Mouse (Mus musculus): ENCODE measurements at regions not wholly inside any gene's neighbourhood (a gene's known extent, or its start where the extent isn't known, plus 50 kb on each side); places are given as distances from the start of the nearest gene placed in this dataset.

- Histone ChIP-seq H3K4me1 (replicated peaks) (no peaks in the 10 kb centered on the region), H3K4me3 (no peak overlapping the region), H3K27me3 (ENCODE audit: insufficient read depth, poor library complexity, severe bottlenecking) (no peaks in the 10 kb centered on the region), H3K36me3 (no peaks in the 10 kb centered on the region), H3K27ac (no peak overlapping the region), H3K9me3 (no peaks in the 10 kb centered on the region)
- DNase-seq (ENCODE audit: low spot score): no peak
These were observed 98.4 kb upstream of the Atp10a start for GRCm38 (mm10) chr7:58557535-58557934.

GRCm38 (mm10) chr7:58568807-58569206 is 87.2 kb upstream of the Atp10a start:
- WGBS: 68% methylated on average over 2 of the region's 2 CpGs
- H3K27me3 ChIP-seq (ENCODE audit: insufficient read depth, poor library complexity, severe bottlenecking): no peaks in the 10 kb centered on the region
- no peaks in the 10 kb centered on the region for H3K4me1 ChIP-seq (replicated peaks)
- no peaks in the 10 kb centered on the region for H3K36me3 ChIP-seq
- DNase-seq (ENCODE audit: low spot score): no peak
- no peaks in the 10 kb centered on the region for H3K9me3 ChIP-seq
- no peak overlapping the region for H3K27ac ChIP-seq
- H3K4me3 ChIP-seq: no peak overlapping the region

- Histone ChIP-seq H3K9me3 (no peaks in the 10 kb centered on the region), H3K4me1 (replicated peaks) (no peaks in the 10 kb centered on the region), H3K27me3 (ENCODE audit: insufficient read depth, poor library complexity, severe bottlenecking) (no peaks in the 10 kb centered on the region), H3K4me3 (no peak overlapping the region), H3K27ac (no peak overlapping the region), H3K36me3 (no peaks in the 10 kb centered on the region)
- DNase-seq (ENCODE audit: low spot score): peak; percentile 40
- WGBS: 34% methylated on average over 4 of the region's 4 CpGs
These were observed 71.6 kb upstream of the Atp10a start for GRCm38 (mm10) chr7:58584241-58584820.

DNA sequence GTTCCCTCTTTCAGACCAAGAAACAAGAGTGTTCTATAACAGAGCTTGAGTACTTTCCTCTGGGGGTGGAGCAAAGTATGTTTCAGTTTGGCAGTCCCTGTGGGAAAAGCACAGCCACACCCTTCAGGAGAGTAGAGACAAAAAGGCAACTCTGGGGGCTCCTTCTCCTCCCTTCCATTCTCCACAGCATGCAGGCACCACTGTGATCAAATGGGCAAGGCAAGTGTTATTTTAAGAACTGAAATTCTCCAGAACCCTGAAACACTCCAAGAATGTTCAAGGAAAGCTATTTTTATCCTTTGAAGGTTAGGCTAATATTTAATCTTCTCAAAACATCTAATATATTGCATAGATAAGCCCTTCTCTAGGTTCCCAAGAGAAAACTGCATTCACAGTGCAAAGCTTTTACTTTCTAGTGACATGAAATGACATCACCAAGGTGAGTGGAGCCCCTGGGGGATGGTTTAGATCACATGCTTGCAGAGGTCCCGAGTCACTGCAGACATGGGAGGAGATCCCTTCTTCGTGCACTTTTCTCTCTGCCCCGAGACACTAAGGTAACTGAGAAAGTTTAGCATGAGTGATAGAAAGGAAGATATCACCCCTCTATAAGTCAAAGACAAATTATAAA is 70.2 kb upstream of the Atp10a start:
- Histone ChIP-seq H3K36me3 (no peaks in the 10 kb centered on the region), H3K4me3 (no peak overlapping the region), H3K27ac (no peak overlapping the region), H3K9me3 (no peaks in the 10 kb centered on the region), H3K27me3 (ENCODE audit: insufficient read depth, poor library complexity, severe bottlenecking) (no peaks in the 10 kb centered on the region), H3K4me1 (replicated peaks) (no peaks in the 10 kb centered on the region)
- WGBS: 77% methylated on average over 3 of the region's 3 CpGs
- DNase-seq (ENCODE audit: low spot score): no peak

- WGBS: 76% methylated on average over 1 of the region's 1 CpGs
These were observed 60.0 kb upstream of the Atp10a start for GRCm38 (mm10) chr7:58595951-58596350.

More at GRCm38 (mm10) chr7:58595951-58596350, 60.0 kb upstream of the Atp10a start:
- H3K4me3 ChIP-seq: no peak overlapping the region
- no peaks in the 10 kb centered on the region for H3K27me3 ChIP-seq (ENCODE audit: insufficient read depth, poor library complexity, severe bottlenecking)
- H3K4me1 ChIP-seq (replicated peaks): no peaks in the 10 kb centered on the region
- no peaks in the 10 kb centered on the region for H3K9me3 ChIP-seq
- H3K36me3 ChIP-seq: no peaks in the 10 kb centered on the region
- no peak overlapping the region for H3K27ac ChIP-seq
- no peak for DNase-seq (ENCODE audit: low spot score)
